Mouse (Mus musculus): ENCODE data around the gene Vps45. TPM values are rescaled to one million over a fixed set of nuclear protein-coding genes. Genes with fewer than 3 reads are reported as not detected.
"Not testable (repeated sequence)": the region's sequence is repeated elsewhere in the genome, so short reads cannot be mapped to it uniquely, and the experiment has no call there.

Gene Vps45
- polyA plus RNA-seq, 1 experiment from 2014 or later = 17.6 TPM

GRCm38 (mm10) chr3:96055294-96055693 lies 3.0 kb downstream of the Vps45 start:
- no peak overlapping the region for H3K27ac ChIP-seq
- H3K36me3 ChIP-seq = peaks cover 16% of the 10 kb centered on the region
- 75% methylated on average over 6 of the region's 6 CpGs for WGBS (ENCODE audit: insufficient replicate concordance)
- H3K4me2 ChIP-seq = no peak overlapping the region
- no peak overlapping the region for H3K4me3 ChIP-seq
- H3K27me3 ChIP-seq (replicated peaks) = no peaks in the 10 kb centered on the region
- ATAC-seq = no peak
- no peak overlapping the region for H3K9ac ChIP-seq
- peaks cover 15% of the 10 kb centered on the region for H3K4me1 ChIP-seq
- H3K9me3 ChIP-seq (replicated peaks) = no peaks in the 10 kb centered on the region

DNA sequence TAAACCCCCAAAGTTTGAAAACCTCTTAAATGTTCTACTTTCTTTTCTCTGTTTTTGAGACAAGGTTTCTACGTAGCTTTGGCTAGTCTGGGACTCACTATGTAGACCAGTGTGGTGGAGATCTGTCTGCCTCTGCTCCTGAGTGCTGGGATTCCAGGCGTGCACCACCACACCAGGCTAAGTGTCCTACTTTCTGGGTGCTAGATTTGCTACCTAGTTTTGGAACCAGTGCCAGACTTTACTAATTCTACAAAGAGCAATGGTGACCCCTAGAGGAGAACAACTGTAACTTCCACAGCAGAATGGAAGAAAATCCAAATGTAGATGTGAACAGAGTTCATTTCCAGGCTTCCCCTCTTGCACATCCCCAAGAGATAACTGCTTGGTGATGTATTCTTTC lies 6.4 kb downstream of the Vps45 start:
- Histone ChIP-seq H3K4me2 (no peak overlapping the region), H3K4me1 (peaks cover 6% of the 10 kb centered on the region), H3K27ac (no peak overlapping the region), H3K27me3 (replicated peaks) (no peaks in the 10 kb centered on the region), H3K4me3 (no peak overlapping the region), H3K9me3 (replicated peaks) (no peaks in the 10 kb centered on the region), H3K9ac (no peak overlapping the region), H3K36me3 (peaks cover 17% of the 10 kb centered on the region)
- no peak for ATAC-seq
- 49% methylated on average over 2 of the region's 2 CpGs for WGBS (ENCODE audit: insufficient replicate concordance)

DNA sequence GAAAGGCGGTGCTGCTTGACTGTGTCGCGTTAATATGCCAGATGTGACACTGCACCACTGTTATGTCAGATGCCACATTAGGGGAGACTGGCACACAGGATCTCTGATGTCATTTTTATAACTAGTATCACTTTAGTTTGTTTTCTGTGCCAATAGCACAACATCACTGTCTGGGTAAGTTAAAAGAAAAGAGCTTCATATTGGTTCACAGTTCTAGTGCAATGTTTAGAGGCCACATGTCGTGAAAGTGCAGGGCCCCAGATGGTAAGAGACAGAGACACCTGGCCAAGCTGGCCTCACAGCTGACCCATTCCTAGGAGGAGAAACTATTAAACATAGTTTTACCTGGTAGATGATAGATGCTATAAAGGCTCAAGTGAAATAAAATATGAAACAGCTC lies 7.1 kb downstream of the Vps45 start:
- Histone ChIP-seq H3K36me3 (peaks cover 22% of the 10 kb centered on the region), H3K27me3 (replicated peaks) (no peaks in the 10 kb centered on the region), H3K4me3 (no peak overlapping the region), H3K9ac (no peak overlapping the region), H3K27ac (no peak overlapping the region), H3K4me1 (no peaks in the 10 kb centered on the region), H3K4me2 (no peak overlapping the region), H3K9me3 (replicated peaks) (no peaks in the 10 kb centered on the region)
- WGBS (ENCODE audit: insufficient replicate concordance) = 82% methylated on average over 4 of the region's 4 CpGs
- ATAC-seq = no peak

- H3K9me3 ChIP-seq (replicated peaks) = no peaks in the 10 kb centered on the region
- H3K4me1 ChIP-seq = no peaks in the 10 kb centered on the region
- no peak overlapping the region for H3K4me2 ChIP-seq
- WGBS (ENCODE audit: insufficient replicate concordance) = 76% methylated on average over 7 of the region's 7 CpGs
- peaks cover 25% of the 10 kb centered on the region for H3K36me3 ChIP-seq
- H3K27me3 ChIP-seq (replicated peaks) = no peaks in the 10 kb centered on the region
- ATAC-seq = no peak
- H3K27ac ChIP-seq = no peak overlapping the region
- no peak overlapping the region for H3K9ac ChIP-seq
- H3K4me3 ChIP-seq = no peak overlapping the region
Observed at GRCm38 (mm10) chr3:96050779-96051178, 7.5 kb downstream of the Vps45 start.

- not testable (repeated sequence) for ATAC-seq; H3K4me3 ChIP-seq; H3K9ac ChIP-seq; H3K9me3 ChIP-seq (replicated peaks); H3K27me3 ChIP-seq (replicated peaks); H3K27ac ChIP-seq; H3K4me2 ChIP-seq; H3K4me1 ChIP-seq
- WGBS (ENCODE audit: insufficient replicate concordance) = 78% methylated on average over 3 of the region's 3 CpGs
- peaks cover 24% of the 10 kb centered on the region for H3K36me3 ChIP-seq
Observed at GRCm38 (mm10) chr3:96044559-96044958, 13.7 kb downstream of the Vps45 start.

DNA sequence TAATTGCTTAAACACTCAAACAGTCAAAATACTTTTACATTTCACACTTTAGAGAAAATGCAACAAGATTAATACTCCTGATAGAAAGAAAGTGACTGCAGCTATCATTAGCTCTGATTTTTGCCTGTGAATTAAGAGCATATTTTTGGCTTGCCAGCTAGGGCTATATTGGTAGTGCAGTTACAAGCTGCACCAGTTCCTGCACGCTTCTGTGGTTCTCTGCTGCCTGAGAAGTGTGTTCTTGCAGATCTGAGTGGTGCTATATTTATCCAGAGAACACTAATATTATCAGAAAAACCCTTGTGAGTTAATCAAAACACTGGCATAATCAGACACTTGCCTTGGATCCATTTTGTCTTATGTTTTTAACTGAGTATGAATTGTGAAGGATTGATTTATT lies 15.2 kb downstream of the Vps45 start:
- H3K4me3 ChIP-seq = no peak overlapping the region
- H3K36me3 ChIP-seq = peaks cover 24% of the 10 kb centered on the region
- no peaks in the 10 kb centered on the region for H3K4me1 ChIP-seq
- no peak overlapping the region for H3K4me2 ChIP-seq
- H3K27me3 ChIP-seq (replicated peaks) = no peaks in the 10 kb centered on the region
- no peak overlapping the region for H3K9ac ChIP-seq
- H3K9me3 ChIP-seq (replicated peaks) = no peaks in the 10 kb centered on the region
- no peak for ATAC-seq
- WGBS (ENCODE audit: insufficient replicate concordance) = 63% methylated on average over 1 of the region's 1 CpGs
- H3K27ac ChIP-seq = no peak overlapping the region

- Histone ChIP-seq H3K27me3 (replicated peaks) (no peaks in the 10 kb centered on the region), H3K27ac (no peak overlapping the region), H3K4me1 (no peaks in the 10 kb centered on the region), H3K9me3 (replicated peaks) (no peaks in the 10 kb centered on the region), H3K36me3 (peaks cover 20% of the 10 kb centered on the region), H3K4me2 (no peak overlapping the region), H3K9ac (no peak overlapping the region), H3K4me3 (no peak overlapping the region)
- no peak for ATAC-seq
- 81% methylated on average over 6 of the region's 6 CpGs for WGBS (ENCODE audit: insufficient replicate concordance)
Observed at GRCm38 (mm10) chr3:96041079-96041478, 17.2 kb downstream of the Vps45 start.

GRCm38 (mm10) chr3:96040663-96041006 lies 17.6 kb downstream of the Vps45 start:
- Histone ChIP-seq H3K27ac (no peak overlapping the region), H3K27me3 (replicated peaks) (no peaks in the 10 kb centered on the region), H3K9me3 (replicated peaks) (no peaks in the 10 kb centered on the region), H3K36me3 (peaks cover 16% of the 10 kb centered on the region), H3K4me2 (no peak overlapping the region), H3K9ac (no peak overlapping the region), H3K4me1 (no peaks in the 10 kb centered on the region), H3K4me3 (no peak overlapping the region)
- no peak for ATAC-seq
- WGBS (ENCODE audit: insufficient replicate concordance) = 87% methylated on average over 2 of the region's 2 CpGs

DNA sequence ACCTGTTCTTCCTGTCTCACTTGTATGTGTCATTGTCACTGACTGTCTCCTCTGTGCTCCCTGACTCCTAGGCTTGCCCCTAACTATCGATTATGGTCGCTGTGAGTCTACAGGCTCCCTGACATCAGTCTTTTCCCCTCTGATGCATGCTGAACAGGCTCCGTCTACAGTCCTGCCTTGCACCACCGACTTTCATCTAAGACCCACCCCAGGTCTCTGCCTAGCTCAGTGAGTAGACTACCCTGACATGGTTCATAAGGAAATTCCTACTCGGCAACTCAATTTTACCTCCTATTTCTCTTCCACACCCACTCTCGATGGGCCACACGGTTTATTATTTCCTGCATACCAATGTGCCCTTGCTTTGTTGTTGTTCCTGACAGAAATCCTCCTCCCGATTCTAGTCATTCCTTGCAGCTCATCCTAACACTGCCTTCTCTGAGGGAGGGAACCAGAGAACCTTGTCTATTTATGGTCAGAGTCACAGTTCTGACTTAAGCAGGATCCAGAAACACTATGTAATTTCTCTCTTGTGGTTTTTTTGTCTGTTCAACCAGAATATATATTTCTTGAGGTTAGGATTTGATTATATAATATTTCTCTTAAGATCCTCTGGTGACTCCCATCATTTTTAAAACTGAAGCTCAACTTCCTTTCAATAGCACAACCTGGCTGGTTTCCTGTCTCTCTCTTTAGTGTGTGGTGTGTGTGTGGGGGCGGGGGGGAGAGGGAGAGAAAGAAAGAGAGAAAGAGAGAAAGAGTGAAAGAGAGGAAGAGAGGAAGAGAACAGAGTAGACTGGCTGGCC lies 18.2 kb downstream of the Vps45 start:
- no peak for ATAC-seq
- no peak overlapping the region for H3K4me3 ChIP-seq
- no peaks in the 10 kb centered on the region for H3K9me3 ChIP-seq (replicated peaks)
- no peaks in the 10 kb centered on the region for H3K27me3 ChIP-seq (replicated peaks)
- H3K4me2 ChIP-seq = no peak overlapping the region
- H3K36me3 ChIP-seq = peaks cover 10% of the 10 kb centered on the region
- H3K27ac ChIP-seq = no peak overlapping the region
- no peak overlapping the region for H3K9ac ChIP-seq
- 73% methylated on average over 9 of the region's 9 CpGs for WGBS (ENCODE audit: insufficient replicate concordance)
- no peaks in the 10 kb centered on the region for H3K4me1 ChIP-seq

GRCm38 (mm10) chr3:96038851-96039250 lies 19.4 kb downstream of the Vps45 start:
- Histone ChIP-seq H3K4me2 (no peak overlapping the region), H3K4me1 (no peaks in the 10 kb centered on the region), H3K36me3 (0 out of 2 replicates have a peak, but pooled peaks cover 9% of the 10 kb centered on the region), H3K27ac (no peak overlapping the region), H3K4me3 (no peak overlapping the region), H3K9me3 (replicated peaks) (no peaks in the 10 kb centered on the region), H3K27me3 (replicated peaks) (no peaks in the 10 kb centered on the region), H3K9ac (no peak overlapping the region)
- WGBS (ENCODE audit: insufficient replicate concordance) = 80% methylated on average over 4 of the region's 4 CpGs
- no peak for ATAC-seq

DNA sequence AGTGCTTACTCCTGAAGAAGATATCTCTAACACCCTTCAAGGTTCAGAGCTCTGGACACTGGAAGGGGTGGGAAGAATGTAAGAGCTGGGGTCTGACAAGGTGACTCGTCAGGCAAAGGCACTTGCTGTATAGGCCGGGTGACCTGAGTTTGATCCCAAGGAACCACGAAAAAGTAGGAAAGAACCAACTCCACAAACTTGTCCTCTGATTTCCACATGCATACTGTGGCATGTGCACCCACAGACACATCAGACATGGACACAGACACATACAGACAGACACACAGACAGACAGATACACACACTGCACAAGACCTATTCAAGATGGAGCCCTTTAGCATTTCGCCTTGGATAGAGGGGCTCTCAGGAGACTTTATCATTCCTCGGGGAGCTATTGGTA lies 20.1 kb downstream of the Vps45 start:
- H3K27ac ChIP-seq = no peak overlapping the region
- H3K9ac ChIP-seq = no peak overlapping the region
- H3K36me3 ChIP-seq = peaks cover 14% of the 10 kb centered on the region
- H3K9me3 ChIP-seq (replicated peaks) = no peaks in the 10 kb centered on the region
- ATAC-seq = no peak
- no peaks in the 10 kb centered on the region for H3K27me3 ChIP-seq (replicated peaks)
- no peaks in the 10 kb centered on the region for H3K4me1 ChIP-seq
- no peak overlapping the region for H3K4me3 ChIP-seq
- no peak overlapping the region for H3K4me2 ChIP-seq
- 78% methylated on average over 5 of the region's 5 CpGs for WGBS (ENCODE audit: insufficient replicate concordance)

DNA sequence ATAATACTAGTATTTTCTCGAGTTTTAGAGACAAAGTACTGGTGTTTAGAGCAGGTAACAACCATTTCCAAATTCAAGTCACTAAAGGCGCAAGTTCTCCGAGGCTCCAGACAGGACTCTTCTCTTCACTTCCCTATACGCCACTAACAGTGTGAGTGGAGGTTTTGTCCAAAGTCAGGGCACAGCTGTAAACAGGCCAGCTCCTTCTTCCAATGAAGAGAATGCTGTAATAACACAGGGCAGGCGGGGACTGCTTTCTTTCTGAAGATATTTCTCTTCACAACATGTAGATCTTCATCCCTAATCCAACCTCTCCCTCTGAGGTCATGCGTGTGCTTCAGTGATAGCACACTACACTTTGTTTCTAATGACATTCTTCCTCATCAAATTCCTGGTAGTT lies 21.5 kb downstream of the Vps45 start:
- WGBS (ENCODE audit: insufficient replicate concordance) = 82% methylated on average over 6 of the region's 6 CpGs
- Histone ChIP-seq H3K27ac (no peak overlapping the region), H3K4me1 (no peaks in the 10 kb centered on the region), H3K27me3 (replicated peaks) (no peaks in the 10 kb centered on the region), H3K4me2 (no peak overlapping the region), H3K36me3 (peaks cover 19% of the 10 kb centered on the region), H3K4me3 (no peak overlapping the region), H3K9ac (no peak overlapping the region), H3K9me3 (replicated peaks) (no peaks in the 10 kb centered on the region)
- ATAC-seq = no peak

GRCm38 (mm10) chr3:96033046-96033445 lies 25.2 kb downstream of the Vps45 start:
- no peak overlapping the region for H3K4me2 ChIP-seq
- no peaks in the 10 kb centered on the region for H3K4me1 ChIP-seq
- ATAC-seq = no peak
- 58% methylated on average over 4 of the region's 4 CpGs for WGBS (ENCODE audit: insufficient replicate concordance)
- H3K9me3 ChIP-seq (replicated peaks) = no peaks in the 10 kb centered on the region
- H3K27me3 ChIP-seq (replicated peaks) = no peaks in the 10 kb centered on the region
- no peak overlapping the region for H3K9ac ChIP-seq
- H3K4me3 ChIP-seq = no peak overlapping the region
- no peak overlapping the region for H3K27ac ChIP-seq
- peaks cover 13% of the 10 kb centered on the region for H3K36me3 ChIP-seq

All from liver, embryonic 12.5 days (tissue).